In genomic region chr4:89524260-89525200, GRCm38 (mm10) we compare ENCODE assay signal across 8 mouse cellular contexts.
DNase-seq lines count a peak whose midpoint lies in the region; ATAC-seq and TF ChIP-seq lines count a peak whose summit lies in the region.

No protein-coding gene starts in this region.

- H3K27ac ChIP-seq in heart, embryonic 14.5 days (replicated peaks in 1 of 2; ENCODE audit: control insufficient read depth in 1 of 2, insufficient read depth in 1 of 2, low read depth in 2 of 2, low read length in 2 of 2), result no peak overlapping the region
- H3K27ac ChIP-seq in kidney, postnatal 0 days, result no peak overlapping the region
- H3K27ac ChIP-seq in liver, embryonic 14.5 days, result no peak overlapping the region
- no peak overlapping the region for H3K27ac ChIP-seq in stomach, postnatal 0 days (replicated peaks)

- peak; percentile 18 to 52 for DNase-seq in CD8-positive naive resting alpha-beta T cell, adult 2 months (ENCODE audit: low read depth in 2 of 2, low spot score in 2 of 2)
- DNase-seq in c-Kit-negative CD71-positive TER-119-positive erythroid progenitor cells, embryonic 14.5 days (ENCODE audit: low read depth, low spot score), result peak; percentile 35
- peak; percentile 91 for DNase-seq in kidney, postnatal 0 days (ENCODE audit: low spot score)
- peak; percentile 62 to 72 (median 65) for DNase-seq in liver, embryonic 14.5 days (ENCODE audit: low read depth in 3 of 3, low spot score in 3 of 3)
- DNase-seq in neural tube, embryonic 10.5 days (ENCODE audit: extremely low spot score, low spot score), result peak; percentile 80
- DNase-seq in stomach, postnatal 0 days (ENCODE audit: low spot score), result peak; percentile 79

- WGBS in heart, embryonic 14.5 days, result under 1% methylated on average over 40 of the region's 40 CpGs
- 1% methylated on average over 40 of the region's 40 CpGs for WGBS in kidney, postnatal 0 days
- 2% methylated on average over 40 of the region's 40 CpGs for WGBS in liver, embryonic 14.5 days (ENCODE audit: insufficient replicate concordance)
- 1% methylated on average over 40 of the region's 40 CpGs for WGBS in stomach, postnatal 0 days

- no peaks in the 10 kb centered on the region for H3K36me3 ChIP-seq in heart, embryonic 14.5 days (ENCODE audit: control insufficient read depth, insufficient read depth, low read length)
- H3K36me3 ChIP-seq in kidney, postnatal 0 days (ENCODE audit: insufficient read depth, low read length), result no peaks in the 10 kb centered on the region
- H3K36me3 ChIP-seq in liver, embryonic 14.5 days (replicated peaks; ENCODE audit: control insufficient read depth, insufficient read depth, low read depth), result no peaks in the 10 kb centered on the region
- H3K36me3 ChIP-seq in stomach, postnatal 0 days (ENCODE audit: control insufficient read depth, insufficient read depth, low read length), result no peaks in the 10 kb centered on the region

- peak; percentile 84 for ATAC-seq in erythroid progenitor cell, adult 5-6 weeks (replicated peaks; ENCODE audit: low FRiP score, poor library complexity, severe bottlenecking)
- no peak for ATAC-seq in heart, embryonic 14.5 days (ENCODE audit: insufficient number of reproducible peaks, insufficient read depth, low FRiP score, low read depth)
- ATAC-seq in kidney, postnatal 0 days (replicated peaks; ENCODE audit: low FRiP score, low read depth), result peak; percentile 59; the same call in 1 of the 2 replicates
- peak; percentile 60; the same call in 1 of the 2 replicates for ATAC-seq in liver, embryonic 14.5 days (ENCODE audit: insufficient read depth)
- ATAC-seq in stomach, postnatal 0 days (ENCODE audit: low FRiP score, low TSS enrichment), result peak; percentile 61; the same call in 1 of the 2 replicates

- H3K27me3 ChIP-seq in heart, embryonic 14.5 days (ENCODE audit: control insufficient read depth, insufficient read depth, low read length), result peaks cover 8% of the 10 kb centered on the region
- peaks cover 8% of the 10 kb centered on the region; the same call in 1 of the 2 replicates for H3K27me3 ChIP-seq in kidney, postnatal 0 days (ENCODE audit: insufficient read depth, low read length)
- peaks cover 3% of the 10 kb centered on the region for H3K27me3 ChIP-seq in liver, embryonic 14.5 days (ENCODE audit: control insufficient read depth, insufficient read depth, low read length)
- peaks cover 3% of the 10 kb centered on the region; the same call in 1 of the 2 replicates for H3K27me3 ChIP-seq in stomach, postnatal 0 days (ENCODE audit: control insufficient read depth, insufficient read depth, low read length)

- no peaks in the 10 kb centered on the region for H3K9me3 ChIP-seq in heart, embryonic 14.5 days (ENCODE audit: control insufficient read depth, low read length)
- H3K9me3 ChIP-seq in kidney, postnatal 0 days (replicated peaks; ENCODE audit: low read length), result no peaks in the 10 kb centered on the region
- no peaks in the 10 kb centered on the region for H3K9me3 ChIP-seq in liver, embryonic 14.5 days (ENCODE audit: control insufficient read depth, low read length)
- no peaks in the 10 kb centered on the region for H3K9me3 ChIP-seq in stomach, postnatal 0 days (ENCODE audit: control insufficient read depth, low read length)

- H3K9ac ChIP-seq in heart, embryonic 14.5 days (ENCODE audit: low read length), result peak overlapping the region; percentile 65
- H3K9ac ChIP-seq in kidney, postnatal 0 days (ENCODE audit: low read depth, low read length), result 0 out of 2 replicates have a peak overlapping the region, but pooled peaks have one; percentile 31
- peak overlapping the region; percentile 44 for H3K9ac ChIP-seq in liver, embryonic 14.5 days (replicated peaks)
- peak overlapping the region; percentile 53 for H3K9ac ChIP-seq in stomach, postnatal 0 days (ENCODE audit: low read length)

- peak overlapping the region; percentile 52 to 76 for H3K4me3 ChIP-seq in heart, embryonic 14.5 days (ENCODE audit: control insufficient read depth in 1 of 2, insufficient read depth in 1 of 2, low read depth in 1 of 2, low read length in 2 of 2)
- H3K4me3 ChIP-seq in kidney, postnatal 0 days (replicated peaks; ENCODE audit: low read depth, low read length), result peak overlapping the region; percentile 35
- peak overlapping the region; percentile 51 to 78 for H3K4me3 ChIP-seq in liver, embryonic 14.5 days (ENCODE audit: insufficient read depth in 1 of 2, low read depth in 2 of 2, low read length in 2 of 2)
- H3K4me3 ChIP-seq in stomach, postnatal 0 days (ENCODE audit: low read depth, low read length), result peak overlapping the region; percentile 47

- H3K4me1 ChIP-seq in heart, embryonic 14.5 days (ENCODE audit: control insufficient read depth in 2 of 2, insufficient read depth in 2 of 2, low read length in 2 of 2), result peaks cover 0 to 10% of the 10 kb centered on the region in 2 experiments; a peak in 2 of 4 replicates
- no peaks in the 10 kb centered on the region for H3K4me1 ChIP-seq in kidney, postnatal 0 days (replicated peaks; ENCODE audit: insufficient read depth, low read length)
- H3K4me1 ChIP-seq in liver, embryonic 14.5 days (replicated peaks; ENCODE audit: control insufficient read depth in 2 of 2, insufficient read depth in 2 of 2, low read length in 1 of 2), result peaks cover 2 to 9% of the 10 kb centered on the region in 2 experiments; a peak in 3 of 4 replicates
- H3K4me1 ChIP-seq in stomach, postnatal 0 days (replicated peaks; ENCODE audit: control insufficient read depth, insufficient read depth), result no peaks in the 10 kb centered on the region

- peak overlapping the region; percentile 78 for H3K4me2 ChIP-seq in heart, embryonic 14.5 days (ENCODE audit: low read length)
- peak overlapping the region; percentile 62 for H3K4me2 ChIP-seq in kidney, postnatal 0 days (ENCODE audit: low read length)
- peak overlapping the region; percentile 72 for H3K4me2 ChIP-seq in liver, embryonic 14.5 days (ENCODE audit: low read depth)
- H3K4me2 ChIP-seq in stomach, postnatal 0 days (replicated peaks; ENCODE audit: low read depth), result peak overlapping the region; percentile 81

- TF ChIP-seq CTCF in kidney, postnatal 0 days (IDR thresholded peaks at IDR 0.05; ENCODE audit: low read depth), result peak; percentile 81
- peak; percentile 79 for TF ChIP-seq CTCF in liver, embryonic 14.5 days (IDR thresholded peaks at IDR 0.05; ENCODE audit: low read depth)
- peak; percentile 86 for TF ChIP-seq CTCF in stomach, postnatal 0 days (IDR thresholded peaks at IDR 0.05; ENCODE audit: low read depth)

- no peak for TF ChIP-seq EP300 in liver, embryonic 14.5 days (IDR thresholded peaks at IDR 0.05; ENCODE audit: low read depth)
- TF ChIP-seq EP300 in stomach, postnatal 0 days (optimal IDR thresholded peaks at IDR 0.05), result no peak

Comparison
In these comparisons a context has a peak if more than half of its experiments do, and no peak if none do; other contexts are left out.
1. DNase-seq: peak in every context shown above with its lines; median percentile 91 in kidney, postnatal 0 days; 80 in neural tube, embryonic 10.5 days; 79 in stomach, postnatal 0 days; 65 in liver, embryonic 14.5 days; 35 in CD8-positive naive resting alpha-beta T cell, adult 2 months; 35 in c-Kit-negative CD71-positive TER-119-positive erythroid progenitor cells, embryonic 14.5 days.